Mouse (Mus musculus) left cerebral cortex, adult 2 months (tissue): Measurements from ENCODE around the gene Fchsd2. TPM values are rescaled to one million over a fixed set of nuclear protein-coding genes. Genes with fewer than 3 reads are reported as not detected.

Experiments used
- DNase-seq, 2 experiments: peaks; one replicate each; pipeline ENCODE4 v3.0.0; 2021 to 2022; ENCODE audit warnings: low spot score in 2 of 2, mixed read lengths in 1 of 2; ENCODE audit errors: extremely low spot score in 1 of 2
- H3K27ac ChIP-seq: fragments of 200-600 bp; 2 replicates; pipeline ENCODE4 v1.8.1; 2022
- H3K4me3 ChIP-seq: fragments of 200-600 bp; 2 replicates; pipeline ENCODE4 v1.8.1; 2022
- CTCF ChIP-seq: fragments of 200-600 bp; IDR thresholded peaks from 2 replicates; pipeline ENCODE4 v1.8.1; 2022; ENCODE audit warnings: antibody characterized with exemption, mild to moderate bottlenecking, moderate library complexity
- intact Hi-C: fragments of 180-260 bp; cut with DNase I; formaldehyde crosslinking; loops from one replicate; pipeline ENCODE4 v1.15.1; 2025
- total RNA-seq, 2 experiments: library from RNA; stranded (reverse); gene quantifications; 2 replicates each; pipeline ENCODE4 v1.2.3; 2021

The Fchsd2 gene
- total RNA-seq, 2 experiments from 2014 or later = 40.5 to 41.6 TPM

GRCm38 (mm10) chr7:101327263-101327662 is 234.6 kb downstream of the Fchsd2 start:
- no peak for TF ChIP-seq CTCF
- intact Hi-C loops = no loop called here

GRCm38 (mm10) chr7:101327786-101328185 is 235.1 kb downstream of the Fchsd2 start:
- H3K4me3 ChIP-seq = no peak overlapping the region
- intact Hi-C loops = loop anchor here (1.0 kb wide), 1 partner anchor 13 kb away; no protein-coding TSS in a partner anchor
- DNase-seq = no peak
- TF ChIP-seq CTCF = no peak
- H3K27ac ChIP-seq = no peak overlapping the region

More at GRCm38 (mm10) chr7:101327263-101327662, 234.6 kb downstream of the Fchsd2 start:
- Histone ChIP-seq H3K4me3 (no peak overlapping the region), H3K27ac (no peak overlapping the region)
- no peak for DNase-seq

GRCm38 (mm10) chr7:101328621-101329158 is 236.0 kb downstream of the Fchsd2 start:
- Histone ChIP-seq H3K4me3 (no peak overlapping the region), H3K27ac (peak overlapping the region; percentile 84)
- intact Hi-C loops = loop anchor here (1.0 kb wide), 1 partner anchor 14 kb away; no protein-coding TSS in a partner anchor
- peak; percentile 31 for TF ChIP-seq CTCF
- peak; percentile 54 to 60 for DNase-seq

GRCm38 (mm10) chr7:101329606-101330005 is 236.9 kb downstream of the Fchsd2 start:
- no peak for DNase-seq
- Histone ChIP-seq H3K4me3 (no peak overlapping the region), H3K27ac (peak overlapping the region; percentile 84)
- no peak for TF ChIP-seq CTCF
- intact Hi-C loops = no loop called here

GRCm38 (mm10) chr7:101330074-101330840 is 237.6 kb downstream of the Fchsd2 start:
- TF ChIP-seq CTCF = no peak
- no peak for DNase-seq
- intact Hi-C loops = no loop called here
- Histone ChIP-seq H3K27ac (peak overlapping the region; percentile 84; the same call in 1 of the 2 replicates), H3K4me3 (no peak overlapping the region)

- no peak for DNase-seq
- TF ChIP-seq CTCF = no peak
- intact Hi-C loops = no loop called here
- no peak overlapping the region for H3K27ac ChIP-seq
- H3K4me3 ChIP-seq = no peak overlapping the region
Observed at GRCm38 (mm10) chr7:101330841-101331173, 238.1 kb downstream of the Fchsd2 start.

GRCm38 (mm10) chr7:101332045-101332831 is 239.6 kb downstream of the Fchsd2 start:
- TF ChIP-seq CTCF = no peak
- DNase-seq = no peak
- intact Hi-C loops = no loop called here
- H3K27ac ChIP-seq = no peak overlapping the region
- H3K4me3 ChIP-seq = no peak overlapping the region

Other genes with a start within 250 kb of the Fchsd2 start
- 10 to 100 TPM; 14.1 to 18.6 TPM for gene Relt, start 229.4 kb upstream of the Fchsd2 start, total RNA-seq
- gene Arhgef17, start 160.8 kb upstream of the Fchsd2 start, total RNA-seq = 100 to 1,000 TPM; 134 to 142 TPM
- gene P2ry6, start 118.2 kb upstream of the Fchsd2 start, total RNA-seq = 1 to 10 TPM; 2.3 to 4.0 TPM
- under 1 TPM; 0.68 to 0.82 TPM for gene P2ry2, start 80.0 kb upstream of the Fchsd2 start, total RNA-seq
- 10 to 100 TPM; 67.5 to 67.8 TPM for gene Atg16l2, start 209.4 kb downstream of the Fchsd2 start, total RNA-seq
- 10 to 100 TPM; 81.7 to 84.3 TPM for gene Stard10, start 224.2 kb downstream of the Fchsd2 start, total RNA-seq